Mouse (Mus musculus): Measurements from ENCODE around the gene Cenpm. TPM values are rescaled to one million over a fixed set of nuclear protein-coding genes. Genes with fewer than 3 reads are reported as not detected.

Cenpm gene
- total and polyA plus RNA-seq, 2 experiments from 2014 or later: 10.2 to 17.9 TPM

DNA sequence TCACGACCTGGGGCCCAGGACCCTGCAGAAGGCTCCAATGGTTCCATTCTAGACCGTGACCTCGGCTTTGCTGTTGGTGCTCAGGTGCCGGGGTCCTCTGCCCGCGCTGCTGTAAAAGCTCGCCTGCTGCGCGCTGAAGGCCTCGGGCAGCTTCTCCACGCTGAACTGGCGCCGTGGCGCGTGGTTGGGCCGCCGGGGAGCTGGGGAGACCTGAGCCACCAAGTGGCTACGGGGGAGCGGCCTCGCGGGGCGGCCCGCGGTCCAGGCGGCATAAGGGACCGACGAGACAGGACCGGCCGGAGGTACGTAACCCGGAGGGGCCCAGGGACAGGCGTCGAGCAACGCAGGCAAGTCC is 37.5 kb downstream of the Cenpm start:
- H3K9ac ChIP-seq (replicated peaks; ENCODE audit: low read length, poor library complexity, severe bottlenecking): 0 out of 2 replicates have a peak overlapping the region, but pooled peaks have one; percentile 19
- ATAC-seq (ENCODE audit: low FRiP score) (no peak), DNase-seq (ENCODE audit: low spot score) (no peak)
- peaks cover 29% of the 10 kb centered on the region for H3K36me3 ChIP-seq (ENCODE audit: insufficient read depth, low read length)
- H3K4me2 ChIP-seq (ENCODE audit: low read depth, low read length, poor library complexity, severe bottlenecking): peak overlapping the region; percentile 18; the same call in 1 of the 2 replicates
- WGBS: 12% methylated on average over 34 of the region's 34 CpGs
- peaks cover 46% of the 10 kb centered on the region for H3K27me3 ChIP-seq (ENCODE audit: insufficient read depth, low read length)
- TF ChIP-seq CTCF (IDR thresholded peaks at IDR 0.05): no peak
- peaks cover 9% of the 10 kb centered on the region; the same call in 1 of the 2 replicates for H3K4me1 ChIP-seq (ENCODE audit: insufficient read depth, low read length)
- no peak overlapping the region for H3K4me3 ChIP-seq (ENCODE audit: low read depth, low read length)
- no peak overlapping the region for H3K27ac ChIP-seq (ENCODE audit: low read depth, low read length)
- H3K9me3 ChIP-seq (ENCODE audit: low read length): no peaks in the 10 kb centered on the region

DNA sequence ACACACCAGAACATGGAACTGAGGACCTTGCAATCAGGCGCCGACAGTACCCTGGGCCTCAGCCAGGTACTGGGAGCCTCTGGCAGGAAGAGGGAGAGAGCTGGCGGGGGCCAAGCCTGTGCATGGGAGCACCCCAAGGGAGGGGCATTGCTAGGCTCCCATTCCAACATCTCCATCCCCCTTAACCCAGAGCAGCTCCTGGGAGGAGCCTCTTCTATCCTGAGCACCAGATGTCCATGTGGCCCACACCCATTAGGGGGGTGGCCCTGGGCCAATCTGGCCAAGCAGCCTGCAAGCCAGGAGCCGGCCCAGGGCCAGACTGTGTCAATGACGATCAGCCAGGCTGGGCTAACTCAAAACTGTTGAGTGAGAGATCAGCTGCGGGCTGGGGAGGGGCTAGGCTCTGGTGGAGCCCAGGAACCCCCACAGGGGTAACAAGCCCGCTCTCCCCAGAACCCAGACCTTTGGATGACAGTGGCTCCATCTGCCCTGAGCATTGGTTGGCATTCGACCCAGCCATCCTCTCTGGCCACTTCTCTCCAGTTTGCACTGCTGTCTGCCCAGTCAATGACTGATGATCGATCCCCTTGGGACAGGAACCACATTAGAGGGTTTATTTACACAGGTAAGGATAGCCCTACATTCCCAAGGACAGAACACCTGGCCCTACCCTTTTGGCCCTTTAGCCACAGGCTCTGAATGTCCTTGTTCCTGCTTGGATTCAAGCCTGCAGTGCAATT is 38.0 kb downstream of the Cenpm start:
- no peak for TF ChIP-seq CTCF (IDR thresholded peaks at IDR 0.05)
- no peak overlapping the region for H3K4me2 ChIP-seq (ENCODE audit: low read depth, low read length, poor library complexity, severe bottlenecking)
- DNase-seq (ENCODE audit: low spot score): peak; percentile 93
- H3K9ac ChIP-seq (replicated peaks; ENCODE audit: low read length, poor library complexity, severe bottlenecking): no peak overlapping the region
- WGBS: 61% methylated on average over 9 of the region's 9 CpGs
- no peak overlapping the region for H3K27ac ChIP-seq (ENCODE audit: low read depth, low read length)
- H3K4me3 ChIP-seq (ENCODE audit: low read depth, low read length): no peak overlapping the region
- H3K9me3 ChIP-seq (ENCODE audit: low read length): no peaks in the 10 kb centered on the region
- H3K36me3 ChIP-seq (ENCODE audit: insufficient read depth, low read length): peaks cover 33% of the 10 kb centered on the region
- peaks cover 41% of the 10 kb centered on the region for H3K27me3 ChIP-seq (ENCODE audit: insufficient read depth, low read length)
- ATAC-seq (ENCODE audit: low FRiP score): peak; percentile 76
- H3K4me1 ChIP-seq (ENCODE audit: insufficient read depth, low read length): peaks cover 9% of the 10 kb centered on the region; the same call in 1 of the 2 replicates

DNA sequence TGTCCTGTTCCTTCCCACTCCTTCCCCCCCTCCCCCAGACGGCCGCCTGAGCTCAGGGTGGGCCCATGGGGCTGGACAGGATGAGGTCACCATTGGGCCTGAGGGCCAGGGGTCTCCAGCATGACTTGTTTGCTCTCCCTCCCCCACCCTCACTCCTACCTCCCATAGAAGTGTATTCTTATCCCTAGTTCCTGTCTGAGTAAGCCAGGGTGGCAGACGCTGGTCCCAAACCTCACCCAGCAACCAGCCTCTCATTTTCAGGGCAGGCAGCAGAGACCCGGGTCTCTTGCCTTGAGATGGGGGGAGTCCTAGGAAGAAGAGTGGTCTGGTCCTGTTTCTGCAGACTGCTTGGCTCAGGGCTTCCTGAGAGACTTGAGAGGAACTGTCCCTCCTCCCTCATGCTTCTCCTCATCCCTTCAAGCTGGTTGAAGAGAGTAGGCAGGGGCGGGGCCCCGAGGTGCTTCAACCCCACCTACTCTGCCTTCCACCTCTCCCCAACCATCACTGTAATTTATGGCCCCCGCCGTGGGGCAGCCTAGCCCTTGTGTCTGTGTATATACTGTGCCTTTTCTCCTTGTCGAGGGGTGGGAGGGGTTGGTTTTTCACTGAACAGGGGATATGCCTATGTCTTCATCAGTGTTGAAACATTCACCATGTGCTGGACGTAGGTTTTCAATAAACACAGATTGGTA is 39.7 kb downstream of the Cenpm start:
- DNase-seq (ENCODE audit: low spot score): no peak
- peaks cover 48% of the 10 kb centered on the region for H3K36me3 ChIP-seq (ENCODE audit: insufficient read depth, low read length)
- H3K9me3 ChIP-seq (ENCODE audit: low read length): no peaks in the 10 kb centered on the region
- ATAC-seq (ENCODE audit: low FRiP score): no peak
- 66% methylated on average over 10 of the region's 10 CpGs for WGBS
- H3K27me3 ChIP-seq (ENCODE audit: insufficient read depth, low read length): peaks cover 24% of the 10 kb centered on the region
- H3K9ac ChIP-seq (replicated peaks; ENCODE audit: low read length, poor library complexity, severe bottlenecking): 0 out of 2 replicates have a peak overlapping the region, but pooled peaks have one; percentile 13
- H3K4me2 ChIP-seq (ENCODE audit: low read depth, low read length, poor library complexity, severe bottlenecking): no peak overlapping the region
- peaks cover 9% of the 10 kb centered on the region; the same call in 1 of the 2 replicates for H3K4me1 ChIP-seq (ENCODE audit: insufficient read depth, low read length)
- no peak overlapping the region for H3K27ac ChIP-seq (ENCODE audit: low read depth, low read length)
- H3K4me3 ChIP-seq (ENCODE audit: low read depth, low read length): no peak overlapping the region
- no peak for TF ChIP-seq CTCF (IDR thresholded peaks at IDR 0.05)

- no peak for TF ChIP-seq CTCF (IDR thresholded peaks at IDR 0.05)
- H3K9ac ChIP-seq (replicated peaks; ENCODE audit: low read length, poor library complexity, severe bottlenecking): no peak overlapping the region
- H3K9me3 ChIP-seq (ENCODE audit: low read length): no peaks in the 10 kb centered on the region
- peaks cover 58% of the 10 kb centered on the region for H3K36me3 ChIP-seq (ENCODE audit: insufficient read depth, low read length)
- no peak overlapping the region for H3K27ac ChIP-seq (ENCODE audit: low read depth, low read length)
- peaks cover 16% of the 10 kb centered on the region; the same call in 1 of the 2 replicates for H3K27me3 ChIP-seq (ENCODE audit: insufficient read depth, low read length)
- 67% methylated on average over 20 of the region's 20 CpGs for WGBS
- no peak for ATAC-seq (ENCODE audit: low FRiP score)
- no peak overlapping the region for H3K4me3 ChIP-seq (ENCODE audit: low read depth, low read length)
- peaks cover 9% of the 10 kb centered on the region; the same call in 1 of the 2 replicates for H3K4me1 ChIP-seq (ENCODE audit: insufficient read depth, low read length)
- no peak for DNase-seq (ENCODE audit: low spot score)
- no peak overlapping the region for H3K4me2 ChIP-seq (ENCODE audit: low read depth, low read length, poor library complexity, severe bottlenecking)
Observed at GRCm38 (mm10) chr15:82203611-82204351, 40.8 kb downstream of the Cenpm start.

DNA sequence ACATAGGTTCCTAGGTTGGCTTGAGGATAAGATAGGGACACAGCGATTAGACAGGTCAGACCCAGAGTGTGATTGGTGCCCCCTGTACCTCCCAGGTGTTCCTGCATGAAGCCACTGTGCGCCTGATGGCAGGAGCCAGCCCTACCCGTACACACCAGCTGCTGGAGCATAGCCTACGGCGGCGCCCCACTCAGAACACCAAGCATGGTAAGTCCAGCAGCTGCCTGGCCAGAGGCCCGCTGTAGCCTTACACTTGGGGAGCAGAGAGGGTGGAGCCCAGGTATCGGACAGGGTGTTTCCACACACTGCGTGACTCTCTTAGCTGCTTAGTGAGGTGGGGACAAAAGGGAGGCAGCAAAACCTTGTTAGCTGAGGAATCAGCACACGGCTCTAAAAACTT is 41.5 kb downstream of the Cenpm start:
- 94% methylated on average over 10 of the region's 10 CpGs for WGBS
- peaks cover 65% of the 10 kb centered on the region for H3K36me3 ChIP-seq (ENCODE audit: insufficient read depth, low read length)

More for the DNA sequence above, 41.5 kb downstream of the Cenpm start:
- ATAC-seq (ENCODE audit: low FRiP score) (no peak), DNase-seq (ENCODE audit: low spot score) (no peak)
- Histone ChIP-seq H3K9me3 (ENCODE audit: low read length) (no peaks in the 10 kb centered on the region), H3K4me3 (ENCODE audit: low read depth, low read length) (no peak overlapping the region), H3K9ac (replicated peaks; ENCODE audit: low read length, poor library complexity, severe bottlenecking) (no peak overlapping the region), H3K27me3 (ENCODE audit: insufficient read depth, low read length) (peaks cover 14% of the 10 kb centered on the region; the same call in 1 of the 2 replicates), H3K4me2 (ENCODE audit: low read depth, low read length, poor library complexity, severe bottlenecking) (no peak overlapping the region), H3K4me1 (ENCODE audit: insufficient read depth, low read length) (peaks cover 9% of the 10 kb centered on the region; the same call in 1 of the 2 replicates), H3K27ac (ENCODE audit: low read depth, low read length) (no peak overlapping the region)
- no peak for TF ChIP-seq CTCF (IDR thresholded peaks at IDR 0.05)
